Mouse (Mus musculus): ENCODE results near the gene Ddx3x. TPM values are rescaled to one million over a fixed set of nuclear protein-coding genes. Genes with fewer than 3 reads are reported as not detected.

Gene Ddx3x
- polyA plus RNA-seq, 1 experiment: 96.2 TPM

- H3K4me1 ChIP-seq (ENCODE audit: control insufficient read depth, insufficient read depth, low read length): no peaks in the 10 kb centered on the region; the same call in 1 of the 2 replicates
- 12% methylated on average over 21 of the region's 21 CpGs for WGBS
- H3K27ac ChIP-seq (ENCODE audit: control insufficient read depth, insufficient read depth, low read depth, low read length, poor library complexity): peak overlapping the region; percentile 88; the same call in 1 of the 2 replicates
- H3K4me3 ChIP-seq (replicated peaks; ENCODE audit: control insufficient read depth, low read depth, low read length): peak overlapping the region; percentile 73
- no peak for TF ChIP-seq POLR2A (IDR thresholded peaks at IDR 0.05; ENCODE audit: borderline replicate concordance, control insufficient read depth, low read depth, low read length)
- TF ChIP-seq CTCF (IDR thresholded peaks at IDR 0.05; ENCODE audit: control insufficient read depth, insufficient read depth, low read length): no peak
Measured at GRCm38 (mm10) chrX:13241426-13242319, 39.1 kb upstream of the Ddx3x start.

- WGBS: 9% methylated on average over 24 of the region's 24 CpGs
- Histone ChIP-seq H3K4me3 (replicated peaks; ENCODE audit: control insufficient read depth, low read depth, low read length) (peak overlapping the region; percentile 73), H3K4me1 (ENCODE audit: control insufficient read depth, insufficient read depth, low read length) (no peaks in the 10 kb centered on the region; the same call in 1 of the 2 replicates), H3K27ac (ENCODE audit: control insufficient read depth, insufficient read depth, low read depth, low read length, poor library complexity) (peak overlapping the region; percentile 88)
- TF ChIP-seq CTCF (IDR thresholded peaks at IDR 0.05; ENCODE audit: control insufficient read depth, insufficient read depth, low read length): no peak
- TF ChIP-seq POLR2A (IDR thresholded peaks at IDR 0.05; ENCODE audit: borderline replicate concordance, control insufficient read depth, low read depth, low read length): peak; percentile 57; the same call in 1 of the 2 replicates
Measured at GRCm38 (mm10) chrX:13242320-13243096, 38.3 kb upstream of the Ddx3x start.

DNA sequence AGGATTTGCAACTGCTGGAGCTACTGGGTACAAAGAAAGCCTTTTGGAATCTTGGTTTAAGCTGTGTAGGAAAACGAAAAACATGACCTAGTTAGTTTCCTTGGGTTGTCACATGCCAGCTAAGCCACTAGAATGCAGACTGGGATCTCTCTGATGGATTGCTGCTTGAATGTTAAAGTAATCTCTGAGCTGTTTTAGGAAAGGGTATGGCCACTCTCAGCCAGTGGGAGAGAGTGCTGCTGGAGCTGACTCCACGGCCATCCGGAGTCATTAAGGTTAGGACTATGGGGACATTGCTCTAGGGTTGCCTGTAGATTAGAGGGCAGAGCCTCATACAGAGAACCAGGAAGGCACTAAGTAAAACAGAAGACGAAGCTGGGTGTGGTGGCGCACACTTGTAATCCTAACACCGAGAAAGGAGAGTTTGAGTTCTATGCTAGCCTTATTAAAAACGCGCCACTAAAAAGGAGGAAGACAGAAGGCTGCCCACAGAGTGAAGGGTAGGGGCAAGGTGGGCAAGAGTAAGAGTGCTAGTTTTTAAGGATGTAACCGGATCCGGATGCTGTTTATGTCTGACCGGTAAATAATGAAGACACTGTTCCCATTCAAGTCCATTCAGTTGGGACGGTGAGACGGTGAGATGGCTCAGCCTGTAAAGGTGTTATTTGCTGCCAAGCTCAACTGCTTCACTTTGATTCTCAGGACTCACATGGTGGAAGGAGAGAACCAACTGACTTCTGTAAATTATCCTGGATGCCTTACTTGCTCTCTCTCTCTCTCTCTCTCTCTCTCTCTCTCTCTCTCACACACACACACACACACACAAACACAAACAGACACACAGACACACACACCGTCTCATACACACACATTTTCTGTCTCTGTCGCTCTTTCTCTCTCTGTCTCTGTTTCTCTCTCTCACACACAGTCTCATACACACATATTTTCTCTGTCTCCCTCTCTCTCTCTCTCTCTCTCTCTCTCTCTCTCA, 37.3 kb upstream of the Ddx3x start:
- Histone ChIP-seq H3K4me3 (replicated peaks; ENCODE audit: control insufficient read depth, low read depth, low read length) (peak overlapping the region; percentile 56), H3K4me1 (ENCODE audit: control insufficient read depth, insufficient read depth, low read length) (no peaks in the 10 kb centered on the region; the same call in 1 of the 2 replicates), H3K27ac (ENCODE audit: control insufficient read depth, insufficient read depth, low read depth, low read length, poor library complexity) (peak overlapping the region; percentile 80)
- WGBS: 20% methylated on average over 15 of the region's 15 CpGs
- TF ChIP-seq POLR2A (IDR thresholded peaks at IDR 0.05; ENCODE audit: borderline replicate concordance, control insufficient read depth, low read depth, low read length): no peak
- no peak for TF ChIP-seq CTCF (IDR thresholded peaks at IDR 0.05; ENCODE audit: control insufficient read depth, insufficient read depth, low read length)

DNA sequence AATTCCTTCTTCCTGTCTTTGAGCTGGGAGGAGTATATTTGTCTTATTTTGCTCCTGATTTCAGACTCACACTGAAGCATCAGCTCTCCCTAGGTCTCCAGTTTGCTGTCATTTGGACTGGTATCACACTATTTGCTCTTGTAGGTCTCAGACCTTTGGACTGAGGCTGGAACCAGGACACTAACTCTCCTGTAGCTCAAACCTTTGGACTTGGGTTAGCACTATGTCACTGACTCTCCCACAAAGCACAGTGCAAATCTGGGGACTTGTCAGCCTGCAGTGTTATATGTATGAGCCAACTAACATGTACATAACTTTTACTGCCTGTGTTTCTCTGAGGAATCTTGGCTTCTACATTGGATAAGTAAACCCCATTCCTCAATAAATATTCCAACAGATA, 36.2 kb upstream of the Ddx3x start:
- TF ChIP-seq CTCF (IDR thresholded peaks at IDR 0.05; ENCODE audit: control insufficient read depth, insufficient read depth, low read length) (no peak), POLR2A (IDR thresholded peaks at IDR 0.05; ENCODE audit: borderline replicate concordance, control insufficient read depth, low read depth, low read length) (no peak)
- Histone ChIP-seq H3K4me3 (replicated peaks; ENCODE audit: control insufficient read depth, low read depth, low read length) (no peak overlapping the region), H3K27ac (ENCODE audit: control insufficient read depth, insufficient read depth, low read depth, low read length, poor library complexity) (no peak overlapping the region), H3K4me1 (ENCODE audit: control insufficient read depth, insufficient read depth, low read length) (no peaks in the 10 kb centered on the region; the same call in 1 of the 2 replicates)

GRCm38 (mm10) chrX:13245027-13245426, 35.7 kb upstream of the Ddx3x start:
- H3K4me1 ChIP-seq (ENCODE audit: control insufficient read depth, insufficient read depth, low read length): no peaks in the 10 kb centered on the region; the same call in 1 of the 2 replicates
- WGBS: 35% methylated on average over 3 of the region's 3 CpGs
- TF ChIP-seq POLR2A (IDR thresholded peaks at IDR 0.05; ENCODE audit: borderline replicate concordance, control insufficient read depth, low read depth, low read length): no peak
- TF ChIP-seq CTCF (IDR thresholded peaks at IDR 0.05; ENCODE audit: control insufficient read depth, insufficient read depth, low read length): no peak
- no peak overlapping the region for H3K4me3 ChIP-seq (replicated peaks; ENCODE audit: control insufficient read depth, low read depth, low read length)
- H3K27ac ChIP-seq (ENCODE audit: control insufficient read depth, insufficient read depth, low read depth, low read length, poor library complexity): no peak overlapping the region

GRCm38 (mm10) chrX:13251683-13252082, 29.1 kb upstream of the Ddx3x start:
- no peak for TF ChIP-seq POLR2A (IDR thresholded peaks at IDR 0.05; ENCODE audit: borderline replicate concordance, control insufficient read depth, low read depth, low read length)
- TF ChIP-seq CTCF (IDR thresholded peaks at IDR 0.05; ENCODE audit: control insufficient read depth, insufficient read depth, low read length): no peak
- 68% methylated on average over 4 of the region's 4 CpGs for WGBS
- no peak overlapping the region for H3K27ac ChIP-seq (ENCODE audit: control insufficient read depth, insufficient read depth, low read depth, low read length, poor library complexity)

DNA sequence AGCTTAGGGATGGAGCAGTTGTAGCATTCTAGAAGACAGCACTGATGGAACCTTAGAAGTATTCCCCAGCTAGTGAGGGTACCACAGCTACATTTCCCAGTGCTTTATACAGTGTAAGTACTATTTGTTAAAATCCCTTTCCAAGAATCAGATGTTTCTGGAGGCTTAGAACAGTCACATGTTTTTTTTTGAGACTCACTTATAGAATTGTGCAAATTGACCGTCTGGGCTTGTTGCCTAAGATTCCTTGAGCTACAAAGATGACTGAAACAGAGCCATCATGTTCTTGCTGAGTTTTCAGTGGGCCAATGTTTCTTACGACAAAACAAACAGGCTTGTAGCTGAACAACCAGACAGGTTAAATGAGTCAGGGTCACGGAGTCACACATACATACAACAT, 26.5 kb upstream of the Ddx3x start:
- WGBS: 78% methylated on average over 3 of the region's 3 CpGs
- no peak overlapping the region for H3K27ac ChIP-seq (ENCODE audit: control insufficient read depth, insufficient read depth, low read depth, low read length, poor library complexity)
- no peak for TF ChIP-seq POLR2A (IDR thresholded peaks at IDR 0.05; ENCODE audit: borderline replicate concordance, control insufficient read depth, low read depth, low read length)
- no peak overlapping the region for H3K4me3 ChIP-seq (replicated peaks; ENCODE audit: control insufficient read depth, low read depth, low read length)
- no peaks in the 10 kb centered on the region for H3K4me1 ChIP-seq (ENCODE audit: control insufficient read depth, insufficient read depth, low read length)

More at GRCm38 (mm10) chrX:13251683-13252082, 29.1 kb upstream of the Ddx3x start:
- Histone ChIP-seq H3K4me1 (ENCODE audit: control insufficient read depth, insufficient read depth, low read length) (no peaks in the 10 kb centered on the region), H3K4me3 (replicated peaks; ENCODE audit: control insufficient read depth, low read depth, low read length) (no peak overlapping the region)
